Mouse (Mus musculus) spleen, adult 2 months (tissue): Measurements from ENCODE around the gene Chchd4. TPM values are rescaled to one million over a fixed set of nuclear protein-coding genes. Genes with fewer than 3 reads are reported as not detected.

Source experiments
- DNase-seq, 2 experiments: peaks; one replicate each; pipeline versions ENCODE4 v3.0.0 to v3.0.0-alpha.2; 2012 to 2021; ENCODE audit warnings: low spot score in 2 of 2, low read depth in 1 of 2
- H3K27ac ChIP-seq: fragments of 200-500 bp; 2 replicates; pipeline ENCODE4 v1.5.1; 2012; ENCODE audit warnings: low read length, inconsistent platforms; ENCODE audit not compliant: insufficient read depth
- H3K27me3 ChIP-seq: fragments of 200-500 bp; 2 replicates; pipeline ENCODE4 v1.6.1; 2012; ENCODE audit warnings: mild to moderate bottlenecking, moderate library complexity, low read length, inconsistent platforms; ENCODE audit not compliant: control insufficient read depth, insufficient read depth
- H3K36me3 ChIP-seq: fragments of 200-500 bp; 2 replicates; pipeline ENCODE4 v1.6.1; 2012; ENCODE audit warnings: mild to moderate bottlenecking, low read length, inconsistent platforms; ENCODE audit not compliant: control insufficient read depth, insufficient read depth
- H3K4me1 ChIP-seq: fragments of 200-500 bp; 2 replicates; pipeline ENCODE4 v1.6.1; 2011; ENCODE audit warnings: inconsistent platforms; ENCODE audit not compliant: control insufficient read depth, insufficient read depth, insufficient read length
- H3K4me3 ChIP-seq: fragments of 200-500 bp; 2 replicates; pipeline ENCODE4 v1.5.1; 2011; ENCODE audit warnings: mild to moderate bottlenecking, inconsistent platforms; ENCODE audit not compliant: insufficient read depth, insufficient read length; ENCODE audit errors: extremely low read depth
- CTCF ChIP-seq: fragments of 200-500 bp; IDR thresholded peaks from 2 replicates; pipeline ENCODE4 v1.5.1; 2011; ENCODE audit warnings: mild to moderate bottlenecking, inconsistent platforms; ENCODE audit not compliant: insufficient read depth, insufficient read length, insufficient replicate concordance; ENCODE audit errors: extremely low read depth
- POLR2A ChIP-seq: fragments of 200-500 bp; IDR thresholded peaks from 2 replicates; pipeline ENCODE4 v1.6.1; 2011; ENCODE audit warnings: low read depth, low read length, inconsistent platforms
- WGBS: fragments of 180-500 bp; shearing (Covaris S2); methylation state at CpG from one replicate; pipeline ENCODE4 v1.1.7; 2018; 5-methylcytosine and 5-hydroxymethylcytosine counted together
- polyA plus RNA-seq: library from polyadenylated mRNA; depleted of rRNA; stranded (reverse); fragments of >200 nt; gene quantifications from 2 replicates; pipeline ENCODE4 v1.2.3, GENCODE M21; 2012

Gene Chchd4
- polyA plus RNA-seq, 1 experiment, result 2.3 TPM

DNA sequence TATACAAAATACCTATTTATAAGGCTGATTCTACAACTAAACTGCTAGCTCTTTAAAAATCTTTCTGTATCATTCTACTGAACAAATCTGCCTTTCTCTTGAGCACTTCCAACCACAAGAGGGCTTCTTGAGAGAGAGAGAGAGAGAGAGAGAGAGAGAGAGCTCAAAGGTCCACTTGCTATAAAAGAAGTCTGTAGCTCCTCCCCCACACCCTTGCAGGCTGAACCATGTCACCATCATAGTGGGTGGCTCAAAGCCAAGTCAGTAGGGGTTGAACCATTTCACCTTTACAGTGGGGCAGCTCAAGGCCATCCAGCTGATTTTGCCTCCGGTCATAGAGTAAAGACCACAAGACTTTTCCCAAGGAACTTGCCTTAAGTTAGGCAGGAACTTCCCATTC, 13.9 kb downstream of the Chchd4 start:
- H3K4me3 ChIP-seq, result no peak overlapping the region
- TF ChIP-seq CTCF, result no peak
- no peak for TF ChIP-seq POLR2A
- H3K27ac ChIP-seq, result no peak overlapping the region
- 94% methylated on average over 1 of the region's 1 CpGs for WGBS
- peaks cover 6% of the 10 kb centered on the region for H3K36me3 ChIP-seq
- H3K27me3 ChIP-seq, result no peaks in the 10 kb centered on the region
- no peaks in the 10 kb centered on the region for H3K4me1 ChIP-seq
- DNase-seq, result no peak

- no peak for DNase-seq
- TF ChIP-seq POLR2A (no peak), CTCF (no peak)
- no peaks in the 10 kb centered on the region for H3K27me3 ChIP-seq
- 62% methylated on average over 5 of the region's 5 CpGs for WGBS
- no peak overlapping the region for H3K4me3 ChIP-seq
- H3K4me1 ChIP-seq, result no peaks in the 10 kb centered on the region
- H3K36me3 ChIP-seq, result no peaks in the 10 kb centered on the region
- no peak overlapping the region for H3K27ac ChIP-seq
Measured at GRCm38 (mm10) chr6:91454546-91454945, 18.8 kb downstream of the Chchd4 start.

- no peak overlapping the region for H3K4me3 ChIP-seq
- TF ChIP-seq CTCF, result no peak
- no peak for TF ChIP-seq POLR2A
- no peaks in the 10 kb centered on the region for H3K36me3 ChIP-seq
- no peaks in the 10 kb centered on the region for H3K27me3 ChIP-seq
- H3K27ac ChIP-seq, result no peak overlapping the region
- no peaks in the 10 kb centered on the region for H3K4me1 ChIP-seq
- no peak for DNase-seq
- WGBS, result 63% methylated on average over 1 of the region's 1 CpGs
Measured at GRCm38 (mm10) chr6:91452056-91452455, 21.3 kb downstream of the Chchd4 start.

GRCm38 (mm10) chr6:91449472-91450225, 23.7 kb downstream of the Chchd4 start:
- no peak for DNase-seq
- H3K27ac ChIP-seq, result no peak overlapping the region
- no peaks in the 10 kb centered on the region for H3K4me1 ChIP-seq
- TF ChIP-seq CTCF (no peak), POLR2A (no peak)
- no peaks in the 10 kb centered on the region for H3K27me3 ChIP-seq
- WGBS, result 52% methylated on average over 3 of the region's 3 CpGs
- H3K4me3 ChIP-seq, result no peak overlapping the region
- no peaks in the 10 kb centered on the region for H3K36me3 ChIP-seq

DNA sequence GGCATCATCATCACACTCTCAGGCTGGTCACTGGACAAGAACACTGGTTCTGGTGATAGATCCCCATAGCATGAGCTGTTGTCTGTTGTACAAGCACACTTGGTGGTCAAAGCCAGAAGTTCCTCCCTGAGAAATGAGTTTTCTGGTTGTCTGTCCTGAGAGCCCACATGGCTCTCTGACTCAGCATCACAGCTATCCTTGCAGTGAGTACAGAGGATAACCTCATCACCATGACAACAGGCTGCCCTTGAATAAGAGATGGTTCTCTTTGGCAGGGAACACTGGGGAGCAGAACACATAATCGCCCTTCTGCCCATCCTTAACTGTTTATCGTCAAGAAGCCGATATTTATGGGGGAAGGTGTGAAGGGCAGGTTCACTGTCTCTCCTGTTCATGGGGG, 28.0 kb downstream of the Chchd4 start:
- Histone ChIP-seq H3K36me3 (no peaks in the 10 kb centered on the region), H3K27ac (no peak overlapping the region), H3K4me1 (peaks cover 2% of the 10 kb centered on the region; the same call in 1 of the 2 replicates), H3K27me3 (no peaks in the 10 kb centered on the region), H3K4me3 (no peak overlapping the region)
- DNase-seq, result no peak
- no peak for TF ChIP-seq POLR2A
- no peak for TF ChIP-seq CTCF
- WGBS, result 71% methylated on average over 3 of the region's 3 CpGs

GRCm38 (mm10) chr6:91441145-91441662, 32.1 kb downstream of the Chchd4 start:
- H3K27me3 ChIP-seq, result 0 out of 2 replicates have a peak, but pooled peaks cover 1% of the 10 kb centered on the region
- peak in 1 of 2 experiments; percentile 8 for DNase-seq

More at GRCm38 (mm10) chr6:91441145-91441662, 32.1 kb downstream of the Chchd4 start:
- peak overlapping the region; percentile 66 for H3K4me3 ChIP-seq
- H3K4me1 ChIP-seq, result peaks cover 2% of the 10 kb centered on the region; the same call in 1 of the 2 replicates
- 1% methylated on average over 19 of the region's 19 CpGs for WGBS
- H3K27ac ChIP-seq, result no peak overlapping the region
- no peaks in the 10 kb centered on the region for H3K36me3 ChIP-seq
- no peak for TF ChIP-seq POLR2A
- TF ChIP-seq CTCF, result no peak
